Mouse (Mus musculus) limb, embryonic 13.5 days (tissue): ENCODE results near the gene Plac9b. TPM values are rescaled to one million over a fixed set of nuclear protein-coding genes. Genes with fewer than 3 reads are reported as not detected.
"Not testable (repeated sequence)": the region's sequence is repeated elsewhere in the genome, so short reads cannot be mapped to it uniquely, and the experiment has no call there.

Source experiments
- ATAC-seq: fragments of 200-750 bp; cut with Nextera tagmentation; 2 replicates; pipeline ENCODE4 v1.8.0; 2017; ENCODE audit warnings: low read depth, moderate number of reproducible peaks, moderate TSS enrichment; ENCODE audit not compliant: low FRiP score
- H3K27ac ChIP-seq: fragments of 300-500 bp; sonication (generic); 2 replicates; pipeline ENCODE4 v1.5.1; 2015; ENCODE audit warnings: inconsistent platforms, mild to moderate bottlenecking, moderate library complexity
- H3K27me3 ChIP-seq: fragments of 300-500 bp; sonication (generic); 2 replicates; pipeline ENCODE4 v1.6.1; 2015; ENCODE audit warnings: mild to moderate bottlenecking, inconsistent platforms
- H3K36me3 ChIP-seq: fragments of 300-500 bp; sonication (generic); 2 replicates; pipeline ENCODE4 v1.6.1; 2015; ENCODE audit warnings: inconsistent platforms, mild to moderate bottlenecking, moderate library complexity
- H3K4me1 ChIP-seq: fragments of 300-500 bp; sonication (generic); 2 replicates; pipeline ENCODE4 v1.6.1; 2015; ENCODE audit warnings: inconsistent platforms
- H3K4me2 ChIP-seq: fragments of 300-500 bp; sonication (generic); replicated peaks from 2 replicates; pipeline ENCODE4 v1.6.1; 2015; ENCODE audit warnings: inconsistent platforms, mild to moderate bottlenecking, moderate library complexity
- H3K4me3 ChIP-seq: fragments of 300-500 bp; sonication (generic); 2 replicates; pipeline ENCODE4 v1.5.1; 2015; ENCODE audit warnings: moderate library complexity, mild to moderate bottlenecking, inconsistent platforms
- H3K9ac ChIP-seq: fragments of 300-500 bp; sonication (generic); 2 replicates; pipeline ENCODE4 v1.6.1; 2015; ENCODE audit warnings: mild to moderate bottlenecking, inconsistent platforms
- H3K9me3 ChIP-seq: fragments of 300-500 bp; sonication (generic); 2 replicates; pipeline ENCODE4 v1.6.1; 2016; ENCODE audit warnings: inconsistent platforms
- WGBS: fragments of 180-500 bp; shearing (Covaris S2); methylation state at CpG from one replicate; pipeline ENCODE4 v1.1.7; 2015; 5-methylcytosine and 5-hydroxymethylcytosine counted together
- polyA plus RNA-seq: library from polyadenylated mRNA; unstranded; fragments of >200 nt; fragmentation: Nextera tagmentation; extraction: Ambion mirVana; gene quantifications from 2 replicates; pipeline ENCODE4 v1.2.1, GENCODE M21; 2015

The Plac9b gene
- polyA plus RNA-seq, 1 experiment from 2014 or later, result 11.5 TPM

GRCm38 (mm10) chr14:26156032-26156431, 26.2 kb downstream of the Plac9b start:
- ATAC-seq, H3K27ac ChIP-seq, H3K27me3 ChIP-seq, H3K4me1 ChIP-seq, H3K4me2 ChIP-seq, H3K4me3 ChIP-seq, H3K9ac ChIP-seq, H3K36me3 ChIP-seq, H3K9me3 ChIP-seq: not testable (repeated sequence)
- no CpG with 5 or more reads among the region's 7 CpGs for WGBS

GRCm38 (mm10) chr14:26147095-26147494, 35.2 kb downstream of the Plac9b start:
- not testable (repeated sequence) for ATAC-seq, H3K4me3 ChIP-seq, H3K4me1 ChIP-seq, H3K27ac ChIP-seq, H3K9ac ChIP-seq, H3K4me2 ChIP-seq, H3K9me3 ChIP-seq, H3K27me3 ChIP-seq, H3K36me3 ChIP-seq
- no CpG with 5 or more reads among the region's 2 CpGs for WGBS

DNA sequence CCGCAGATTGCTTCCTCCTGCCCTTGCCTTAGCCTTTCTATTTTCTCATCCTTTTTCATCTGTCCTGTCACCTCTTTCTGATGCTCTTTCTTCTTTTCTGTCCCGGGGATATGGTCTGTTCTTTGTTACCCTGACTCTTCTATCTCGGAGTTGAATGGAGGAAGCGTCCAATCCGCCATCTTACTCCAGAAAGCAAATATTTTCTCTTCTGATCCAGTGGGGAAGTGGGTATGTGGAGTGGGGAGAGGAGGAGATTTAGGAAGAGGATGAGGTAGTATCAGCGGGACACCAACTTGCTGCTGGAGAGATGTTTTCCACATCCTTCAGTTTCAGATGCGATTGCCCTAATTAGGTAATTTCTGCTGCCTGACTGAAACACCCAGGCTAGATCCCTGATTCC, 63.2 kb downstream of the Plac9b start:
- not testable (repeated sequence) for H3K27me3 ChIP-seq, H3K9ac ChIP-seq, H3K4me2 ChIP-seq, ATAC-seq, H3K4me3 ChIP-seq, H3K27ac ChIP-seq, H3K36me3 ChIP-seq, H3K4me1 ChIP-seq, H3K9me3 ChIP-seq
- WGBS, result no CpG with 5 or more reads among the region's 7 CpGs

DNA sequence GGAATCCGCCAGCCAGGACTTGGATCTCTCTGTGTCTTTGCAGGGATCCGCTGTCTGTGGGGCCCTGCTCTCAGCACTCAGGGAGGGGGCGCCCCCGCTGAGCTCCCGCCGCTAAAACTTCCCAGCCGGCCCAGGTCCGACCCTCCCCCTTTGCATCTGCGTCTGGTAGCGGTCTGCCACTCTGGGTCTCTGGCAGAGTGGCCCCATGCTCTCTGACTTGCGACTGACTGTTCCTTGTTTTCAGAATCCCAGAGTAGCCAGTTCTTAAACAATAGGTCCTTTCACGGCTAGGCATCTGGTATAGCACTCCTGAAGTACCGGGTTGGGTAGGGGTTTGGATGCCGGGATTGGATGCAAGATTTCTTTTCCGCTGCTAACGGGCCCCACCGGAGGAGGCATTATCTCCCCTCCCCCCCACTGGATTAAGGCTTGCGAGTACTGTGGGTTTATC, 63.7 kb downstream of the Plac9b start:
- peak; percentile 82 for ATAC-seq
- not testable (repeated sequence) for H3K9me3 ChIP-seq, H3K9ac ChIP-seq, H3K27me3 ChIP-seq, H3K4me3 ChIP-seq, H3K4me2 ChIP-seq, H3K4me1 ChIP-seq, H3K27ac ChIP-seq, H3K36me3 ChIP-seq
- no CpG with 5 or more reads among the region's 18 CpGs for WGBS

DNA sequence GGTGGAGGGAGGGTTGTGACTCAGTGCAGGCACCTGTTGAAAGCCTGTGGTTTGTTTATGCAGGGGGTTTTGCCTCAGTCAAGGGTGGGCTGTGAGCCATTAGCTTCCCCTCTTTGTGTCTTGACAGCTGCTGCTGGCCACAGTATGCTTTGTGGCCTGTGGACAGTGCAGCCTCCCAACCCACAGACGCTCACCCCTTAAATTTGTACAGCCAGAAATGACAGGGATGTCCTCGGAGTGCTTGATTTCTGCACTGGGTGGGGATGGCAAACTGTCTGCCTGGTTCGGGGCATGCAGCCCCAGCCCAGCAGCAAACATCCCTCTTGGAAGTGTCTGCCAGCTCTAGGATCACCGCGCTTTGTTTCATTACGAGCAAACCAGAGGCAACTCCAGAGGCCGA, 64.1 kb downstream of the Plac9b start, which contains the start of gene Duxbl2:
Gene Duxbl2, plus strand, starts transcription at position 200 of the 400 bp plus-strand sequence.
- not testable (repeated sequence) for ATAC-seq
- no CpG with 5 or more reads among the region's 7 CpGs for WGBS

More for the DNA sequence above, 64.1 kb downstream of the Plac9b start, which contains the start of gene Duxbl2:
- not testable (repeated sequence) for H3K4me1 ChIP-seq, H3K27me3 ChIP-seq, H3K9ac ChIP-seq, H3K9me3 ChIP-seq, H3K4me3 ChIP-seq, H3K4me2 ChIP-seq, H3K36me3 ChIP-seq, H3K27ac ChIP-seq

Other genes with a start within 250 kb of the Plac9b start
- not detected in 2 replicates for gene Cphx1, start 244.2 kb downstream of the Plac9b start, polyA plus RNA-seq
- gene Duxbl1, start 203.9 kb downstream of the Plac9b start, polyA plus RNA-seq, result 2.3 and 2.8 TPM in 2 replicates
- 14.8 and 15.4 TPM in 2 replicates for gene Gm9780, start 139.8 kb downstream of the Plac9b start, polyA plus RNA-seq
- gene Tmem254c, start 115.1 kb downstream of the Plac9b start, polyA plus RNA-seq, result 27.6 and 30.3 TPM in 2 replicates
- gene Cphx2, start 101.0 kb downstream of the Plac9b start, polyA plus RNA-seq, result not detected in 2 replicates
- gene Cphx3, start 100.2 kb downstream of the Plac9b start, polyA plus RNA-seq, result not detected in 2 replicates
- 2.1 TPM in 1 of 2 replicates, not detected in the other for gene Duxbl2, start 64.1 kb downstream of the Plac9b start, polyA plus RNA-seq
- gene Tmem254b, start 24.6 kb upstream of the Plac9b start, polyA plus RNA-seq, result 30.1 and 31.2 TPM in 2 replicates
- gene Duxbl3, start 75.5 kb upstream of the Plac9b start, polyA plus RNA-seq, result 0.64 and 4.6 TPM in 2 replicates